Mouse (Mus musculus) testis, adult 2 months (tissue): ENCODE data around the gene Pawr. TPM values are rescaled to one million over a fixed set of nuclear protein-coding genes. Genes with fewer than 3 reads are reported as not detected.
"Not testable (repeated sequence)": the region's sequence is repeated elsewhere in the genome, so short reads cannot be mapped to it uniquely, and the experiment has no call there.

ENCODE experiments used
- H3K27ac ChIP-seq: fragments of 200-500 bp; 2 replicates; pipeline ENCODE4 v1.5.1; 2012; ENCODE audit warnings: low read depth, low read length; ENCODE audit not compliant: control insufficient read depth, insufficient read depth
- H3K27me3 ChIP-seq: fragments of 200-500 bp; 2 replicates; pipeline ENCODE4 v1.6.1; 2012; ENCODE audit warnings: mild to moderate bottlenecking, low read length, moderate library complexity; ENCODE audit not compliant: control insufficient read depth, insufficient read depth
- H3K36me3 ChIP-seq: fragments of 200-500 bp; 2 replicates; pipeline ENCODE4 v1.6.1; 2012; ENCODE audit warnings: mild to moderate bottlenecking, low read length; ENCODE audit not compliant: control insufficient read depth, insufficient read depth
- H3K4me1 ChIP-seq: fragments of 200-500 bp; 2 replicates; pipeline ENCODE4 v1.6.1; 2012; ENCODE audit warnings: low read length; ENCODE audit not compliant: control insufficient read depth, insufficient read depth
- H3K4me3 ChIP-seq: fragments of 200-500 bp; 2 replicates; pipeline ENCODE4 v1.5.1; 2012; ENCODE audit warnings: low read depth, mild to moderate bottlenecking, low read length, moderate library complexity, mixed read lengths; ENCODE audit not compliant: control insufficient read depth
- CTCF ChIP-seq: fragments of 200-500 bp; IDR thresholded peaks from 2 replicates; pipeline ENCODE4 v1.5.1; 2012; ENCODE audit warnings: low read depth, mild to moderate bottlenecking, inconsistent platforms, low read length, moderate library complexity; ENCODE audit not compliant: control insufficient read depth, insufficient read depth, insufficient replicate concordance
- POLR2A ChIP-seq: fragments of 200-500 bp; IDR thresholded peaks from 2 replicates; pipeline ENCODE4 v1.6.1; 2012; ENCODE audit warnings: low read depth, mild to moderate bottlenecking, inconsistent platforms, low read length, moderate library complexity; ENCODE audit not compliant: control insufficient read depth
- polyA plus RNA-seq: library from polyadenylated mRNA; depleted of rRNA; stranded (reverse); fragments of >200 nt; gene quantifications from 2 replicates; pipeline ENCODE4 v1.2.3, GENCODE M21; 2012

Gene Pawr
- polyA plus RNA-seq, 1 experiment: 0.91 TPM

GRCm38 (mm10) chr10:108339872-108340271 is 8.0 kb downstream of the Pawr start:
- H3K27ac ChIP-seq: no peak overlapping the region
- no peak overlapping the region for H3K4me3 ChIP-seq
- H3K4me1 ChIP-seq: no peaks in the 10 kb centered on the region
- no peaks in the 10 kb centered on the region for H3K27me3 ChIP-seq
- TF ChIP-seq CTCF (no peak), POLR2A (no peak)
- H3K36me3 ChIP-seq: no peaks in the 10 kb centered on the region

DNA sequence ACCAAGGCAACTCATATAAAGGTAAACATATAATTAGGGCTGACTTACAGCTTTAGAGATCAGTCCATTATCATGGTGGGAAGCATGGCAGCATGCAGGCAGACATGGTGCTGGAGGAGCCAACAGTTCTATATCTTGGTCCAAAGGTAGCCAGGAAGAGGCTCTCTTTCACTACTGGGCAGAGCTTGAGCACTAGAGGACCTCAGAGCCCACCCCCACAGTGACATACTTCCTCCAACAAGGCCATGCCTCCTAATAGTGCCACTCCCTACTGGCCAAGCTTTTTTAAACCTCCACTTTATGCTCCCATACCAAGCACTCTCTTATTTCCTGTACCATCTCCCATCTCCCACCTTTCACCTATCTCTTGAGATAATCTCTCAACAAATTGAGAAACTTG is 11.8 kb downstream of the Pawr start:
- Histone ChIP-seq H3K4me3 (no peak overlapping the region), H3K36me3 (no peaks in the 10 kb centered on the region), H3K4me1 (no peaks in the 10 kb centered on the region), H3K27ac (no peak overlapping the region), H3K27me3 (no peaks in the 10 kb centered on the region)
- TF ChIP-seq POLR2A (no peak), CTCF (no peak)

DNA sequence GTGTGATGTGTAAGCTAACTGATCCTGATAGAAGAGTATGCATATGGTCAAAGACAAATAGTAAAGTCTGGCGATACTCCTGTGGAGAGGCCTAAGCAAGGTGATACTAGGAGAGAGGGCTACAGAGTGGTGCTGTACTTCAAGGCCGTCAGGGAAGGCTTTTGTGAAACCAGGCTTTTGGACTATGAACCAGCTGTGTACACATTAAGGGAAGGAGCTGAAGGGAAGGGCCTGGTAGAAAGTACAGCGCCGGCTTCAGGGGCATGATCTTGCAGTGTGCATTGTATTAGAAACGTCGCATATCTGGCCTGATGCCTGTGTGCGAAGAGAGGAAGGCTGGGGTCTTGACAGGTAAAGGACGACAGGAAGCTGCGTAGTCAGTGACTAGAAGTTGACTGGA is 13.2 kb downstream of the Pawr start:
- H3K4me3 ChIP-seq: no peak overlapping the region
- H3K4me1 ChIP-seq: no peaks in the 10 kb centered on the region
- no peak for TF ChIP-seq CTCF
- no peak for TF ChIP-seq POLR2A
- no peak overlapping the region for H3K27ac ChIP-seq
- H3K27me3 ChIP-seq: no peaks in the 10 kb centered on the region
- no peaks in the 10 kb centered on the region for H3K36me3 ChIP-seq

DNA sequence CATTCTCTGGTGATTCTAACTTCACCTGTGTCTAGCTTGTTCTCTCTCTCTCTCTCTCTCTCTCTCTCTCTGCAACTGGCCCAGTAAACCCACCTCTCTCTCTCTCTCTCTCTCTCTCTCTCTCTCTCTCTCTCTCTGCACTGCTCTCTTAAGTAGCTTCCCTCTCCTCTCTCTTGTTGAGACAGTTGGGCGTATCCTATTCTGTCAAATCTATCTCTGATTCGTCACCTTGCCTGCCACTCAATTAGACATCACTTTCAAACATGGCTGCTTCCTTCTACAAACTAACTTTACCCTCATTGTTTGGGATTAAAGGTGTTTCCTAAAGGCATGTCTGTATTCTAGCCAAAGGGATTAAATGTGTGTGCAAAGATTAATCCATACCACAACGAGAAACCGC is 14.4 kb downstream of the Pawr start:
- not testable (repeated sequence) for H3K27me3 ChIP-seq, H3K4me1 ChIP-seq, H3K36me3 ChIP-seq, H3K27ac ChIP-seq, H3K4me3 ChIP-seq

GRCm38 (mm10) chr10:108350125-108351070 is 18.5 kb downstream of the Pawr start:
- H3K4me3 ChIP-seq: no peak overlapping the region
- H3K27me3 ChIP-seq: no peaks in the 10 kb centered on the region
- H3K36me3 ChIP-seq: no peaks in the 10 kb centered on the region
- H3K27ac ChIP-seq: no peak overlapping the region
- H3K4me1 ChIP-seq: no peaks in the 10 kb centered on the region; the same call in 1 of the 2 replicates
- no peak for TF ChIP-seq CTCF
- TF ChIP-seq POLR2A: no peak

GRCm38 (mm10) chr10:108352944-108353343 is 21.0 kb downstream of the Pawr start:
- Histone ChIP-seq H3K27ac (no peak overlapping the region), H3K36me3 (no peaks in the 10 kb centered on the region), H3K4me3 (no peak overlapping the region), H3K4me1 (no peaks in the 10 kb centered on the region; the same call in 1 of the 2 replicates), H3K27me3 (no peaks in the 10 kb centered on the region)
- no peak for TF ChIP-seq CTCF
- no peak for TF ChIP-seq POLR2A

DNA sequence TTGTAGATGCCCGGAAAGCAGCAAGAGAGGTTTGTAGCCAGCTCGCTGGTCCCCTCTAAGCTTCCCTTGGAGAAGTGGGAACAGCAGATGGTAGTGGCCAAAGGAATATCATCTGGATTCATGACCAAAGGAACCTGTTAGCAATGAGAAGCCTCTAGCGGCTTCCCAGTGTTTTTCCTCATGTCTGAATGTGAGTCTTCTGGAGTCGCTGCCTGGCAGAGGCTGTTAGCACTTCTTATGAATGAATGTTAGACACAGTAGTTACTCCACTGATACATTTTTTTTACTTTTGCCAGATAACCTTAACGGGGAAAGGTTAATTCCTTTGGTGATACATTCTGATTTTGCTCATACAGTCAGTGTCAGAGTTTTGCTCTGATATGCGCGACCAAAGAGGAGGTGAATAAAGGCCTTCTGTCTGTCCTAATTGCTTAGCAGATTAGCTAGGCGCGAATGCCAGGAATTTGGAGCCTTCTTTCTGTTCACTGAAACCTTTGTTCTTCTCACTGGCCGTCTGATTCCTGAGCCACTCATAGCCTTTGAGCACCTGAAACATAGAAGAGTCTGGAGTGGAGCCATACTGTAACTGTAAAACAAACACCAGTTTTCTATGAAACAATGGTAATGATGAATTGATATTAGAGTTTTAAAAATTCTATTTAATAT is 22.9 kb downstream of the Pawr start:
- H3K36me3 ChIP-seq: no peaks in the 10 kb centered on the region
- no peak overlapping the region for H3K27ac ChIP-seq

More for the DNA sequence above, 22.9 kb downstream of the Pawr start:
- TF ChIP-seq POLR2A: no peak
- no peak for TF ChIP-seq CTCF
- H3K4me1 ChIP-seq: no peaks in the 10 kb centered on the region; the same call in none of the 2 replicates
- no peaks in the 10 kb centered on the region for H3K27me3 ChIP-seq
- H3K4me3 ChIP-seq: no peak overlapping the region
